Comparison of ENCODE assay signal across 9 mouse cellular contexts in genomic region chr9:92207307-92207706, GRCm38 (mm10). TPM values are rescaled to one million over a fixed set of nuclear protein-coding genes. Genes with fewer than 3 reads are reported as not detected.
A peak's percentile ranks its signal among the peaks of the same experiment; 100 is the strongest.
DNase-seq lines count a peak whose midpoint lies in the region; ATAC-seq lines count a peak whose summit lies in the region.
"Had no signal": no experiment of that assay in that cellular context is flagged by ENCODE, and none has a peak within 500 bp of the region (broad histone marks: within the 10 kb centered on the region; RNA-seq: fewer than 3 reads in every experiment).

No protein-coding gene starts in this region.

- no peaks in the 10 kb centered on the region for H3K36me3 ChIP-seq in heart, embryonic 10.5 days
- H3K36me3 ChIP-seq in embryonic facial prominence, embryonic 14.5 days (ENCODE audit: control insufficient read depth, insufficient read depth, low read length) = no peaks in the 10 kb centered on the region

- no peak overlapping the region for H3K9ac ChIP-seq in embryonic facial prominence, embryonic 14.5 days (ENCODE audit: low read depth, low read length)

- DNase-seq in heart, adult 11 months = peak; percentile 81
- no peak for DNase-seq in heart, embryonic 10.5 days (ENCODE audit: low spot score)
- DNase-seq in 3T3-L1 (ENCODE audit: low read depth, low spot score) = peak; percentile 84
- DNase-seq in adrenal gland, postnatal 25 days = peak; percentile 41
- peak; percentile 73 for DNase-seq in embryonic facial prominence, embryonic 14.5 days (ENCODE audit: low spot score)
- peak; percentile 26 to 60 for DNase-seq in kidney, adult 8-10 months
- DNase-seq in lung, postnatal 14 days = peak; percentile 80
- DNase-seq in right cerebral cortex, postnatal 4 days = peak; percentile 77

- no peak overlapping the region for H3K4me2 ChIP-seq in embryonic facial prominence, embryonic 14.5 days (ENCODE audit: low read depth, low read length)

- ATAC-seq in embryonic facial prominence, embryonic 14.5 days (ENCODE audit: low read depth) = no peak

- H3K9me3 ChIP-seq in heart, embryonic 10.5 days = no peaks in the 10 kb centered on the region
- H3K9me3 ChIP-seq in embryonic facial prominence, embryonic 14.5 days (ENCODE audit: control insufficient read depth, low read length) = no peaks in the 10 kb centered on the region

- no peak overlapping the region for H3K4me3 ChIP-seq in heart, embryonic 10.5 days
- H3K4me3 ChIP-seq in embryonic facial prominence, embryonic 14.5 days (ENCODE audit: low read depth, low read length) = no peak overlapping the region

- no peaks in the 10 kb centered on the region for H3K27me3 ChIP-seq in heart, embryonic 10.5 days (ENCODE audit: insufficient read depth, poor library complexity, severe bottlenecking)
- H3K27me3 ChIP-seq in embryonic facial prominence, embryonic 14.5 days (replicated peaks; ENCODE audit: control insufficient read depth, insufficient read depth, low read length) = no peaks in the 10 kb centered on the region

- WGBS in heart, embryonic 10.5 days = 51% methylated on average over 4 of the region's 4 CpGs
- WGBS in embryonic facial prominence, embryonic 14.5 days = 35% methylated on average over 4 of the region's 4 CpGs

- no peak overlapping the region for H3K27ac ChIP-seq in heart, embryonic 10.5 days
- H3K27ac ChIP-seq in embryonic facial prominence, embryonic 14.5 days (replicated peaks; ENCODE audit: low read depth, low read length) = no peak overlapping the region

- H3K4me1 ChIP-seq in heart, embryonic 10.5 days = no peaks in the 10 kb centered on the region
- no peaks in the 10 kb centered on the region for H3K4me1 ChIP-seq in embryonic facial prominence, embryonic 14.5 days (ENCODE audit: control insufficient read depth, insufficient read depth, low read length)

RNA-seq across cellular contexts. Expression of gene Plscr5, which starts 14.6 kb away (rescaled TPM):
- polyA plus RNA-seq in heart, embryonic 10.5 days (2016; fragmentation: Nextera tagmentation; extraction: Ambion mirVana) = not detected in 2 replicates
- total RNA-seq in adrenal gland, postnatal 25 days (2021) = not detected in 2 replicates
- not detected in 2 replicates for polyA plus RNA-seq in embryonic facial prominence, embryonic 14.5 days (2014; fragmentation: Nextera tagmentation; extraction: Ambion mirVana)
- total RNA-seq: layer of hippocampus, adult 18-20 months had no signal

RNA-seq across cellular contexts. Expression of gene Plscr1, which starts 42.2 kb away (rescaled TPM):
- polyA plus RNA-seq in heart, embryonic 10.5 days (2016; fragmentation: Nextera tagmentation; extraction: Ambion mirVana) = 37.8 and 38.7 TPM in 2 replicates
- total RNA-seq in adrenal gland, postnatal 25 days (2021) = 11.0 and 14.5 TPM in 2 replicates
- polyA plus RNA-seq in embryonic facial prominence, embryonic 14.5 days (2014; fragmentation: Nextera tagmentation; extraction: Ambion mirVana) = 19.0 and 21.3 TPM in 2 replicates
